Mouse (Mus musculus): ENCODE measurements around the gene Cldn14. TPM values are rescaled to one million over a fixed set of nuclear protein-coding genes. Genes with fewer than 3 reads are reported as not detected.
A peak's percentile ranks its signal among the peaks of the same experiment; 100 is the strongest.

Gene Cldn14
- polyA plus RNA-seq, 1 experiment from 2014 or later = not detected

DNA sequence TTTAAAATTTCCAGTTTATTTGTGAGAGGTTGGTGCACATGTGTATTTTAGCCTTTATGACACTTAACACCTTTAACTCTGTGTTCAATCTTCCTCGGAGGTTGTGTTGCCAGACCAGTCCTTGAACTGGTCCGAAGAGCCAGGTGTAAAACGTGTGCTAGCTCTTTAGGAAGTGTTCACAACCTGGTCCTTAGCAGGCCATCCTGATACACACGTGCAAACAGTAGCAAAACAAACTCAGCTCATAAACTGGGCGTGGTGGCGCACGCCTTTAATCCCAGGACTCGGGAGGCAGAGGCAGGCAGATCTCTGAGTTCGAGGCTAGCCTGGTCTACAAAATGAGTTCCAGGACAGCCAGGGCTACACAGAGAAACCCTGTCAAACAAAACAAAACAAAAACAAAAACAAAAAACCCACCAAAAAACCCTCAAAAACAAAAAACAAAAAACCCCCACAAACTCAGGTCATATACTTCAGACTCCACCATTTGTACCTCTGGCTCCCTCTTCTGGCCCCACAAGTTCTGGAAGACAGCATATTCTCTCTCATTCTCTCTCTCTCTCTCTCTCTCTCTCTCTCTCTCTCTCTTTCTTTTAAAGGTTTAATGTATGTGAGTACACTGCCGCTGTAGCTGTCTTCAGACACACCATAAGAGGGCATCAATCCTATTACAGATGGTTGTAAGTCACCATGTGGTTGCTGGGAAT is 65.7 kb downstream of the Cldn14 start:
- H3K36me3 ChIP-seq (replicated peaks; ENCODE audit: control insufficient read depth, insufficient read depth) = no peaks in the 10 kb centered on the region
- no peak overlapping the region for H3K27ac ChIP-seq
- H3K4me1 ChIP-seq (replicated peaks; ENCODE audit: control insufficient read depth, insufficient read depth, low read length) = no peaks in the 10 kb centered on the region
- no peak overlapping the region for H3K4me2 ChIP-seq (replicated peaks)
- ATAC-seq (ENCODE audit: low FRiP score) (no peak), DNase-seq (ENCODE audit: low spot score) (no peak)
- H3K4me3 ChIP-seq (replicated peaks; ENCODE audit: low read length) = no peak overlapping the region
- no peaks in the 10 kb centered on the region for H3K9me3 ChIP-seq (ENCODE audit: control insufficient read depth, low read length)
- WGBS = 95% methylated on average over 10 of the region's 10 CpGs
- peaks cover under 1% of the 10 kb centered on the region; the same call in 1 of the 2 replicates for H3K27me3 ChIP-seq (ENCODE audit: control insufficient read depth, insufficient read depth, low read length)
- H3K9ac ChIP-seq = no peak overlapping the region

- DNase-seq (ENCODE audit: low spot score) (no peak), ATAC-seq (ENCODE audit: low FRiP score) (no peak)
- 69% methylated on average over 10 of the region's 10 CpGs for WGBS
These were observed 66.7 kb downstream of the Cldn14 start for GRCm38 (mm10) chr16:93941781-93942567.

DNA sequence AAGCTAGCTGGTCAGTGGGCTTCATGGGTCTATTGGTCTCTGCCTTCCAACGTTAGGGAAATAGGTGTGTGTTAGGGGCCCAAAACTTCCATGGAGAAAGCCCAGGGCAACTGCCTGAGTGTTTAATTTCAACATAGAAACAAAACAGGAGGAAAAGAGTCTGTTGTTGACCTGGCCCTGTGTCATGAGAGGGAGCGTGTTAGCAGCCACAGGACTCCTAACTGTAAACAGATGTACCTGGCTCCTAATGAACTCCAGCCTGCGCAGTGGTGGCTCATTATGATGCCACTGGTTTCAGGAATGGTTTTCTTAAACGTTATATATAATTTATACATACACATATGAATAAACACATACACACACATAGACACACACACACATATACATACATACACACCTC is 68.7 kb downstream of the Cldn14 start:
- no peak for ATAC-seq (ENCODE audit: low FRiP score)

More at GRCm38 (mm10) chr16:93941781-93942567, 66.7 kb downstream of the Cldn14 start:
- H3K27me3 ChIP-seq (ENCODE audit: control insufficient read depth, insufficient read depth, low read length) = peaks cover 7% of the 10 kb centered on the region; the same call in 1 of the 2 replicates
- no peak overlapping the region for H3K4me2 ChIP-seq (replicated peaks)
- H3K9me3 ChIP-seq (ENCODE audit: control insufficient read depth, low read length) = no peaks in the 10 kb centered on the region
- H3K9ac ChIP-seq = no peak overlapping the region
- no peak overlapping the region for H3K4me3 ChIP-seq (replicated peaks; ENCODE audit: low read length)
- no peaks in the 10 kb centered on the region for H3K36me3 ChIP-seq (replicated peaks; ENCODE audit: control insufficient read depth, insufficient read depth)
- no peak overlapping the region for H3K27ac ChIP-seq
- no peaks in the 10 kb centered on the region for H3K4me1 ChIP-seq (replicated peaks; ENCODE audit: control insufficient read depth, insufficient read depth, low read length)

GRCm38 (mm10) chr16:93938400-93938846 is 70.2 kb downstream of the Cldn14 start:
- Histone ChIP-seq H3K27me3 (ENCODE audit: control insufficient read depth, insufficient read depth, low read length) (peaks cover 30% of the 10 kb centered on the region), H3K4me2 (replicated peaks) (peak overlapping the region; percentile 50), H3K9me3 (ENCODE audit: control insufficient read depth, low read length) (no peaks in the 10 kb centered on the region), H3K4me1 (replicated peaks; ENCODE audit: control insufficient read depth, insufficient read depth, low read length) (no peaks in the 10 kb centered on the region), H3K27ac (no peak overlapping the region), H3K4me3 (replicated peaks; ENCODE audit: low read length) (peak overlapping the region; percentile 21; the same call in 1 of the 2 replicates), H3K9ac (no peak overlapping the region), H3K36me3 (replicated peaks; ENCODE audit: control insufficient read depth, insufficient read depth) (no peaks in the 10 kb centered on the region)
- no peak for ATAC-seq (ENCODE audit: low FRiP score)
- DNase-seq (ENCODE audit: low spot score) = peak; percentile 94
- 11% methylated on average over 16 of the region's 16 CpGs for WGBS

More for the DNA sequence above, 68.7 kb downstream of the Cldn14 start:
- no peaks in the 10 kb centered on the region for H3K36me3 ChIP-seq (replicated peaks; ENCODE audit: control insufficient read depth, insufficient read depth)
- WGBS = 90% methylated on average over 4 of the region's 4 CpGs
- H3K4me3 ChIP-seq (replicated peaks; ENCODE audit: low read length) = no peak overlapping the region
- H3K4me2 ChIP-seq (replicated peaks) = no peak overlapping the region
- peaks cover 21% of the 10 kb centered on the region for H3K27me3 ChIP-seq (ENCODE audit: control insufficient read depth, insufficient read depth, low read length)
- H3K9ac ChIP-seq = no peak overlapping the region
- DNase-seq (ENCODE audit: low spot score) = no peak
- no peak overlapping the region for H3K27ac ChIP-seq
- no peaks in the 10 kb centered on the region for H3K9me3 ChIP-seq (ENCODE audit: control insufficient read depth, low read length)
- H3K4me1 ChIP-seq (replicated peaks; ENCODE audit: control insufficient read depth, insufficient read depth, low read length) = no peaks in the 10 kb centered on the region

DNA sequence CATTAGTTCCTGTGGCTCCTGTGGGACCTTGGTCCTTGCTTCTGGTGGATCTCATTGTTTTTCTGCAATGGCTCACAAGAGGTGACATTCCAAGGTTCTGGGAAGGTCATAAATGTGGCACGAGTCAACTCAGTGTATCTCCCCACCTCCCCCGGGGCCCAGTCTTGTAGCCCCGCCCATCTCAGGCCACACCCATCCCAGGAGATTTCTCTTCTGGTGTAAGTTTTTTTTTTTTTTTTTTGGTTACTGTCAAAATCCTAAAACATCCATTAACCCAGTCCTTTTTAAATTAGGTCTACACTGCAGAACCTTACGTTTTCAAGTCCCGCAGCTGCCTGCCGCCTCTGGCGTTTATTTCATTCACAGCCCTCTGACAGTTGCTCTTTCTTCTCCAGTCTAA is 73.6 kb downstream of the Cldn14 start:
- Histone ChIP-seq H3K4me2 (replicated peaks) (no peak overlapping the region), H3K9ac (no peak overlapping the region), H3K9me3 (ENCODE audit: control insufficient read depth, low read length) (no peaks in the 10 kb centered on the region), H3K27me3 (ENCODE audit: control insufficient read depth, insufficient read depth, low read length) (peaks cover 30% of the 10 kb centered on the region), H3K27ac (no peak overlapping the region), H3K36me3 (replicated peaks; ENCODE audit: control insufficient read depth, insufficient read depth) (no peaks in the 10 kb centered on the region), H3K4me1 (replicated peaks; ENCODE audit: control insufficient read depth, insufficient read depth, low read length) (no peaks in the 10 kb centered on the region), H3K4me3 (replicated peaks; ENCODE audit: low read length) (no peak overlapping the region)
- ATAC-seq (ENCODE audit: low FRiP score) = no peak
- WGBS = 22% methylated on average over 7 of the region's 7 CpGs
- no peak for DNase-seq (ENCODE audit: low spot score)

DNA sequence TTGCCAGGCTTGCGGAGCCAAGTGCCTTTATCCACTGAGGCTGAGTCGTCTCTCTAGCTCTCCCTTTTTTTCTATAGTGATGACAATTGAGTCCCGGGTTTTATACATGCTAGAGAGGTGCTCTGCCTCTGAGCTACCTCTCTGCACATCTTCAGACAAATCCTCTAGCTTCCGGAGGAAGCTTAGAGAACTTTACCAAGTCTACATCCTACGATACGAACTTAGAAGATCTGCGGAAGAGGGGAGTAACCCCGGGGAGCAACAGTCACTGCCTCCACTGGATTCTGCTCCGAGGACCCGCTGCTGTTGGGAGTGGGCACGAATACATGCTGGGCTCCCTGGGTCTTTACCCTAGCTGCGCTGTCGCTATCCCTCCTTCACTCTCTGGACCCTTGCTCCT is 74.0 kb downstream of the Cldn14 start:
- no peak overlapping the region for H3K4me3 ChIP-seq (replicated peaks; ENCODE audit: low read length)
- WGBS = 27% methylated on average over 13 of the region's 13 CpGs
- no peak for ATAC-seq (ENCODE audit: low FRiP score)
- H3K4me1 ChIP-seq (replicated peaks; ENCODE audit: control insufficient read depth, insufficient read depth, low read length) = no peaks in the 10 kb centered on the region
- H3K9ac ChIP-seq = no peak overlapping the region
- no peaks in the 10 kb centered on the region for H3K36me3 ChIP-seq (replicated peaks; ENCODE audit: control insufficient read depth, insufficient read depth)
- H3K27ac ChIP-seq = no peak overlapping the region
- DNase-seq (ENCODE audit: low spot score) = no peak
- no peaks in the 10 kb centered on the region for H3K9me3 ChIP-seq (ENCODE audit: control insufficient read depth, low read length)
- H3K4me2 ChIP-seq (replicated peaks) = no peak overlapping the region
- H3K27me3 ChIP-seq (ENCODE audit: control insufficient read depth, insufficient read depth, low read length) = peaks cover 30% of the 10 kb centered on the region

DNA sequence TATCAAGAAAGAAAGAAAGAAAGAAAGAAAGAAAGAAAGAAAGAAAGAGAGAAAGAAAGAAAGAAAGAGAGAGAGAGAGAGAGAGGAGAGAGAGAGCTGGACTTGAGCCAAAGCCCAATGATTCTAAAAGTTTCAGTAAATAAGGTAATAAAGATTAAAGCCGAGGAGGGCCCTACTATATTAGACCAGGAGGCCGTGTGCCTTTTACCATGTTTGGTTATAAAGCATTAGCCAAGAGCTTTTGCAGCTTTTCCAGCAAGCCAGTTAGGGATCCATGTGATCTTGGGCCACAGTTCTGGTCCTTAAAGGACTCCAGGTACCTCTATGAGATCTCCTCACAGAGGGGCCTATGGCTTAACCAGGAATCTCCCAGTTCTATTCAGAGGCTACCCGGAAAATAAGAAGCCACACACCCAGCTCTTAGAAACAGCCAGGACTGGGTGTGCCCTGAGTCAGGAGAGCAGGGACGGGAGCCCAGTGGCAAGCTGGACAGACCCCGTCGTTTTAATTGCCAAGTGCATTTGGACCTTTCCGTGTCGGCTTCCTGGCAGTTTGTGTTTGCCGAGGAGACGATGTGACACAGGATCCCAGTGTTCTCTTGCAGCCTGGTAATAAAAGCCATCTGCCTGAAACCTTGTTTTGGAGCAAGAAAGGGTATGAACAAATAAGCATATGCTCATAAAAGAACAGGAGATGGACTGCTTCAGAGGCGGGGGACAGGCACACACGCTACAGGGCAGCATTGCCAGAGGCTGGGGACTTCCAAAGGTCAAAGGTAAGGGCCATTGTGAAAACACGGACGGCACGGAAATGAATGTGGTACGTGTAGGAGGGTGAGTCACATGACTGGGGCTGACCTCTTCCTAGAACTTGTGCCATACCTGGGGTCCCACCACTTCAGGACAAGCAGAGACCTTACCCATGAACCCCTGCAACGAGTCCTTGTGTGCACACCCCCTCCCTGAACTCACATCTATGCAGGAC is 76.2 kb downstream of the Cldn14 start:
- 74% methylated on average over 17 of the region's 17 CpGs for WGBS
- H3K9ac ChIP-seq = no peak overlapping the region
- no peaks in the 10 kb centered on the region for H3K36me3 ChIP-seq (replicated peaks; ENCODE audit: control insufficient read depth, insufficient read depth)
- peaks cover 25% of the 10 kb centered on the region for H3K27me3 ChIP-seq (ENCODE audit: control insufficient read depth, insufficient read depth, low read length)
- no peak overlapping the region for H3K4me2 ChIP-seq (replicated peaks)
- no peaks in the 10 kb centered on the region for H3K4me1 ChIP-seq (replicated peaks; ENCODE audit: control insufficient read depth, insufficient read depth, low read length)
- H3K27ac ChIP-seq = no peak overlapping the region
- DNase-seq (ENCODE audit: low spot score) (no peak), ATAC-seq (ENCODE audit: low FRiP score) (no peak)
- no peaks in the 10 kb centered on the region for H3K9me3 ChIP-seq (ENCODE audit: control insufficient read depth, low read length)
- H3K4me3 ChIP-seq (replicated peaks; ENCODE audit: low read length) = no peak overlapping the region

DNA sequence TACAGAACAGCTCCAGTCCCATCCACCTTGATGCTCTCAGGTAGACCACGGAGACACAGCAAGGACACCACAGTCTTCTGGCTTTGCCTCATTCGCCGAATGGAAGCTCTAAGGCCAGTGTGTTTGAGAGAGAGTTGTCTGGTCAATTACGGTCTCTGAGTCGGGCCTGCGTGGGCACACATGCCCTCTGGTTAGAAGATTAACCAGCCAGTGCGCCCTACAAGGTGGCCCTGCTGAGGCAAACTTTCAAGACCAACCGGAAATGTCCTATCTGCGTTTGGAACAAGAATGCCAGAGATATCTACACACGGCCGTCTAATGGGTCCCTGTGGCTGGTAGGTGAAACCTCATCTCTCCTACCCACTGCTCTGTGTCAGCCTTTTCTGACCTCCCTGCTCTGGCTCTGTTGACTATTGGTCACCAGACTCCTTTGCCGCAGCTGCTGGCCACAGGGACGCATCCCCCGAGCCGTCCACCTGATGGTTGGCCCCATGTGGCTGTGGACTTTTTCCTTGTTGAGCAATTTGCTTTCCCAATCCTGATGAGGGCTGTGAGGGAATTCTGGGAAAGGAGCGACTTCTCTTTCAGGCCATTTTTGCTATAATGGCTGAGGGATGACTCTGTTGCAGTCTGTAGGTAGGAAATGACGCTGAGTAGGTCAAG is 79.1 kb downstream of the Cldn14 start:
- no peak overlapping the region for H3K4me3 ChIP-seq (replicated peaks; ENCODE audit: low read length)
- ATAC-seq (ENCODE audit: low FRiP score) = no peak
- H3K27ac ChIP-seq = no peak overlapping the region
- no peak overlapping the region for H3K4me2 ChIP-seq (replicated peaks)
- H3K9ac ChIP-seq = no peak overlapping the region
- peaks cover 5% of the 10 kb centered on the region; the same call in 1 of the 2 replicates for H3K27me3 ChIP-seq (ENCODE audit: control insufficient read depth, insufficient read depth, low read length)
- no peaks in the 10 kb centered on the region for H3K9me3 ChIP-seq (ENCODE audit: control insufficient read depth, low read length)
- H3K36me3 ChIP-seq (replicated peaks; ENCODE audit: control insufficient read depth, insufficient read depth) = no peaks in the 10 kb centered on the region
- 94% methylated on average over 17 of the region's 17 CpGs for WGBS
- no peaks in the 10 kb centered on the region for H3K4me1 ChIP-seq (replicated peaks; ENCODE audit: control insufficient read depth, insufficient read depth, low read length)
- no peak for DNase-seq (ENCODE audit: low spot score)

Measured in hindbrain, embryonic 14.5 days (tissue).